Mouse (Mus musculus) limb, embryonic 15.5 days (tissue): ENCODE measurements around the gene Klhl23. TPM values are rescaled to one million over a fixed set of nuclear protein-coding genes. Genes with fewer than 3 reads are reported as not detected.
"Not testable (repeated sequence)": the region's sequence is repeated elsewhere in the genome, so short reads cannot be mapped to it uniquely, and the experiment has no call there.

Source experiments
- ATAC-seq: fragments of 200-750 bp; cut with Nextera tagmentation; 2 replicates; pipeline ENCODE4 v1.8.0; 2017; ENCODE audit warnings: low read depth, moderate TSS enrichment; ENCODE audit not compliant: insufficient number of reproducible peaks, low FRiP score, low TSS enrichment
- H3K27ac ChIP-seq: fragments of 300-500 bp; sonication (generic); 2 replicates; pipeline ENCODE4 v1.5.1; 2015; ENCODE audit warnings: moderate library complexity, mild to moderate bottlenecking, inconsistent platforms
- H3K27me3 ChIP-seq: fragments of 300-500 bp; sonication (generic); 2 replicates; pipeline ENCODE4 v1.6.1; 2015; ENCODE audit warnings: inconsistent platforms
- H3K36me3 ChIP-seq: fragments of 300-500 bp; sonication (generic); 2 replicates; pipeline ENCODE4 v1.6.1; 2015; ENCODE audit warnings: inconsistent platforms
- H3K4me1 ChIP-seq: fragments of 300-500 bp; sonication (generic); 2 replicates; pipeline ENCODE4 v1.6.1; 2015; ENCODE audit warnings: inconsistent platforms
- H3K4me2 ChIP-seq: fragments of 300-500 bp; sonication (generic); 2 replicates; pipeline ENCODE4 v1.6.1; 2015; ENCODE audit warnings: mild to moderate bottlenecking, inconsistent platforms
- H3K4me3 ChIP-seq: fragments of 300-500 bp; sonication (generic); 2 replicates; pipeline ENCODE4 v1.5.1; 2015; ENCODE audit warnings: mild to moderate bottlenecking, inconsistent platforms
- H3K9ac ChIP-seq: fragments of 300-500 bp; sonication (generic); 2 replicates; pipeline ENCODE4 v1.6.1; 2015; ENCODE audit warnings: inconsistent platforms
- H3K9me3 ChIP-seq: fragments of 300-500 bp; sonication (generic); 2 replicates; pipeline ENCODE4 v1.6.1; 2016; ENCODE audit warnings: inconsistent platforms
- WGBS: fragments of 180-500 bp; shearing (Covaris S2); methylation state at CpG from one replicate; pipeline ENCODE4 v1.1.7; 2015; 5-methylcytosine and 5-hydroxymethylcytosine counted together
- polyA plus RNA-seq: library from polyadenylated mRNA; unstranded; fragments of >200 nt; fragmentation: Nextera tagmentation; extraction: Ambion mirVana; gene quantifications from 2 replicates; pipeline ENCODE4 v1.2.1, GENCODE M21; 2015

The Klhl23 gene
- 21.9 and 25.3 TPM in 2 replicates for polyA plus RNA-seq

DNA sequence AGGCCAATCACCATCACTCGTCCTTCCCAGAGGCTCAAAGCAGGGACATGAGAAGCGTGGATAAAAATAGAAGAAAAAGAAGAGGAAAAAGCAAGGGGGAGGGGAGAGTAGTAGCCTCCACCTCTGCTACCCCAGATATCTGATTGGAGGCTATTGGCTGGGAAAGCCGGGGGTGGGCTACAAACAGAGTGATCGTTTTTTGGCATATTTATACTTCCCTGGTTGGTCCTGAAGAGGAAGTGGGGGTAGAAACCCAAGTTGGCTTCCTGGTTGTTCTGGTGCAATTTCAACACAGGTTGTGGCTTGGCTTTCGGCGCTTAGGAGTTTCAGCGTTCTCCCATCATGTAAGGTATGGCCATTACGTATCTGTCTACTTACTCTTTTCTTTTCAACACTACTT, at the start of gene Klhl23:
TSS of gene Klhl23 (plus strand) at position 234 of the 400 bp plus-strand sequence.
- Histone ChIP-seq H3K9me3 (no peaks in the 10 kb centered on the region), H3K36me3 (peaks cover 7% of the 10 kb centered on the region; the same call in 1 of the 2 replicates), H3K27ac (peak within 1 kb of the TSS; percentile 94), H3K4me1 (peaks cover 7% of the 10 kb centered on the region), H3K4me3 (peak within 1 kb of the TSS; percentile 85), H3K27me3 (no peaks in the 10 kb centered on the region), H3K9ac (peak within 1 kb of the TSS; percentile 86), H3K4me2 (peak within 1 kb of the TSS; percentile 70)
- ATAC-seq: no peak
- 5% methylated on average over 8 of the region's 8 CpGs for WGBS

GRCm38 (mm10) chr2:69773331-69773730, 48.4 kb upstream of the Klhl23 start:
- H3K4me2 ChIP-seq: no peak overlapping the region
- H3K27ac ChIP-seq: no peak overlapping the region
- H3K9me3 ChIP-seq: no peaks in the 10 kb centered on the region
- no peaks in the 10 kb centered on the region for H3K27me3 ChIP-seq
- 91% methylated on average over 3 of the region's 3 CpGs for WGBS
- ATAC-seq: no peak
- no peaks in the 10 kb centered on the region for H3K4me1 ChIP-seq
- no peak overlapping the region for H3K4me3 ChIP-seq
- no peak overlapping the region for H3K9ac ChIP-seq
- H3K36me3 ChIP-seq: no peaks in the 10 kb centered on the region

- no peak overlapping the region for H3K9ac ChIP-seq
- 66% methylated on average over 7 of the region's 7 CpGs for WGBS
- H3K9me3 ChIP-seq: no peaks in the 10 kb centered on the region
- no peak overlapping the region for H3K4me2 ChIP-seq
- no peaks in the 10 kb centered on the region for H3K4me1 ChIP-seq
- peaks cover 4% of the 10 kb centered on the region; the same call in 1 of the 2 replicates for H3K36me3 ChIP-seq
- no peak overlapping the region for H3K27ac ChIP-seq
- H3K27me3 ChIP-seq: no peaks in the 10 kb centered on the region
- H3K4me3 ChIP-seq: no peak overlapping the region
- ATAC-seq: no peak
Observed at GRCm38 (mm10) chr2:69777985-69778835, 43.5 kb upstream of the Klhl23 start.

DNA sequence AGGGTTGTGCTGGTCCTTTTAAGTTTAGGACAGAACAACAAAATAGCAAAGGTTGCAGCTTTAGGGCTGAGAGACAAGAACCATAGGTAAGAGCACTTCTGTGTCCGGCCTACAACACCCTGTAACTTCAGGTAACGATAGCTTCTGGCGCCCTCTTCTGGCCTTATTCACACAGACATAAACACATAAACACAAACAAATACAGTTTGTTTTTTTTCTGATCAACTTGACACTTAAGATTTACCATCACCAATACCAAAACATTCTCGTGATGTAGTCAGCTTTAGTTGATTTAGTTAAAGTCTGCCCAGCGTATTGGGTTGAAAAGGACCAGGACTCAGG, 42.9 kb upstream of the Klhl23 start:
- H3K27ac ChIP-seq: no peak overlapping the region
- no peak overlapping the region for H3K4me2 ChIP-seq
- no peaks in the 10 kb centered on the region for H3K27me3 ChIP-seq
- H3K36me3 ChIP-seq: peaks cover 4% of the 10 kb centered on the region; the same call in 1 of the 2 replicates
- H3K9ac ChIP-seq: no peak overlapping the region
- no peaks in the 10 kb centered on the region for H3K9me3 ChIP-seq
- no peak for ATAC-seq
- H3K4me1 ChIP-seq: no peaks in the 10 kb centered on the region
- no peak overlapping the region for H3K4me3 ChIP-seq
- 44% methylated on average over 5 of the region's 5 CpGs for WGBS

DNA sequence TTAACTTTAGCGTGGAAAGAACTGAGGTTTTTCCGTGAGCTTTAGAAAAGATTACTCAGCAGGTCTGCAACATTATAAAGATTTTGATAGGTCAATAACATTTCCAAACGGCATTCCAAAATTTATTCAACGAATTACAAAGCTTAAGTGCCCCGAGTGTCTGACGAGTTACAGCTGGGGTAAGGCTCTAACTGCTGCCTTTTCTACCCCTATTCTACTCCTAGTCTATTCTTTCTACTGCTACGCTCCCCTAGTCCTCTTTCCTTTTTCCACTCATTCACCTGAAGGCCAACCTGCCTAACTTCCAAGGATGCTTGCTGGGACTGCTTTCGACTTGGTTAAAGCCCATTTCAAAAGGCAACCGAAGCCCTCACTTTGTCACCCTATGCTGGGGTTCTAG, 32.8 kb upstream of the Klhl23 start:
- Histone ChIP-seq H3K36me3 (peaks cover 10% of the 10 kb centered on the region), H3K4me2 (peak overlapping the region; percentile 76), H3K9me3 (no peaks in the 10 kb centered on the region), H3K4me3 (peak overlapping the region; percentile 75), H3K27me3 (no peaks in the 10 kb centered on the region), H3K4me1 (peaks cover 6% of the 10 kb centered on the region), H3K27ac (peak overlapping the region; percentile 89), H3K9ac (peak overlapping the region; percentile 46)
- 20% methylated on average over 9 of the region's 9 CpGs for WGBS
- peak; percentile 33; the same call in 1 of the 2 replicates for ATAC-seq

DNA sequence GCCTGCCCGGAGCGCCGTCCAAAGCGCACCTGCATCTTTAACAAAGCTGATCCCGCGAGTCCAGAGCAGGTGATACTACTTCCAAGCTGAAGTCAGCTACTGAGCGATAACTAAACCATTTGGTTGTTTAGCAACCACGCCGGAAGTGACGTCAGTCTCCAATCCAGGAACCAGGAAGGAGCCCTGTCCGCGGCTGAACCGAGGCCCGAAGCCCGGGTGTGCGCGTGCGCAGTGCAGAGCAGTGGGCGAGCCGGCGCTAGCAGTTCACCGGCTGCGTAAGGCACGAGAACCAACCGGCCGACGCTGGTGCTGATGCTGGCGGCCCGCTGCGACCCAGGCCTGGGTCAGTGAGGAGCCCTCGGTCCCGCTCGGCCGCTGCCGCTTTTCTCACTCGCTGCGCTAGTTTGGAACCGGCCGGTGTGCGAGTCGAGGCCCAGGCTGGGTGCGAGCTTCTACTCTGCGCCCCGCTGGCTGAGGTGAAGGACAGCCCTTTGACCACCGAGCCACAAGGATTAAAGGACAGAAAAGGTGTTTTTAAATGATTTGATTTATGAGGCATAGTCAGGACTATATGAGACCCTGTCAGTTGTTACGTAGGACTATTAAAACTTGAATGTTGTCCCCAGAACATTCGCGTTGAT, 32.2 kb upstream of the Klhl23 start, which contains the start of the genes Ccdc173 and Phospho2:
TSS of gene Ccdc173 (minus strand) at position 147 of the 641 bp plus-strand sequence.
TSS of gene Phospho2 (plus strand) at position 195 of the 641 bp plus-strand sequence.
- Histone ChIP-seq H3K4me1 (peaks cover 6% of the 10 kb centered on the region), H3K4me3 (peak within 1 kb of the TSS; percentile 75), H3K9me3 (no peaks in the 10 kb centered on the region), H3K27me3 (no peaks in the 10 kb centered on the region), H3K9ac (peak within 1 kb of the TSS; percentile 60), H3K4me2 (peak within 1 kb of the TSS; percentile 76), H3K36me3 (peaks cover 14% of the 10 kb centered on the region), H3K27ac (peak within 1 kb of the TSS; percentile 89)
- WGBS: 1% methylated on average over 48 of the region's 48 CpGs
- peak; percentile 93 for ATAC-seq

DNA sequence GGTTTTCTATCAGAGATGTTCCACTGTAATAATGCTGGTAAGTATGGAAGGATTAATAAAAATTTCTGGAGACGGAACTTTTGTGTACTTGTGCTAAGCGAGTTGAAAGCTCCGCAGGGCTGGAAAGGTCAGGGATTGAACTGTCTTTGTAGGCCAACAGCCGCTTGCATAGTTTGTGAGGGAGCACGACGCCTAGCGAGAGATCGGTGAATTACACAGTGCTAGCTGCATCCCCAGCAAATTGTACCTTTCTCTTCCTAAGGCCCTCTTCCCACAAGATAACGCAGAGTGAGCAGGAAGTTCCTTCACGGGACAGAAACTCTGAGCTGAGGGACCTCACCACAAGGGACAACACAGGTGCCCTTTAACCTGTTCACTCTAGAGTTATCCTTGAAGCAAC, 31.5 kb upstream of the Klhl23 start:
- WGBS: 1% methylated on average over 10 of the region's 10 CpGs
- H3K27ac ChIP-seq: 0 out of 2 replicates have a peak overlapping the region, but pooled peaks have one; percentile 89
- H3K36me3 ChIP-seq: peaks cover 19% of the 10 kb centered on the region
- H3K4me1 ChIP-seq: peaks cover 6% of the 10 kb centered on the region
- H3K4me3 ChIP-seq: peak overlapping the region; percentile 75
- H3K27me3 ChIP-seq: no peaks in the 10 kb centered on the region
- H3K9me3 ChIP-seq: no peaks in the 10 kb centered on the region
- ATAC-seq: no peak
- H3K9ac ChIP-seq: no peak overlapping the region
- peak overlapping the region; percentile 76 for H3K4me2 ChIP-seq

DNA sequence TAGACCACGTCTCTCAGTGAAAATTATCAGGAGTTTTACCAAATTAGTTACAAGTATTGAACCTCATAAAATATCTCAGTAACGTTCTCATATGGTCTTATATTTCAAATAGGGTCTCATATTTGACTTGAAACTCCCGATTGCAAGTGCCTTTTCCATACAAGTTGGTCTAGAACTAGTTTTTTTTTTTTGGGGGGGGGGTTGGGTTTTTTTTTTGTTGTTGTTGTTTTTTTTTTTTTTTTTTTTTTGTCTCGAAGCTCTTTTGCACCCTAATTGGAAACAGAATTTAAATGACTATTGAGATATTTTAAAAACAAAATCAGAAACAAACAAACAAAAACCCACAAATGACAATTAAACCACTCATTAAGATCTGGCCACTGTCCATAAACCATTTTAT, 31.0 kb upstream of the Klhl23 start:
- ATAC-seq: no peak
- Histone ChIP-seq H3K27me3 (no peaks in the 10 kb centered on the region), H3K9me3 (no peaks in the 10 kb centered on the region), H3K36me3 (peaks cover 24% of the 10 kb centered on the region), H3K9ac (no peak overlapping the region), H3K4me2 (peak overlapping the region; percentile 76; the same call in 1 of the 2 replicates), H3K27ac (no peak overlapping the region), H3K4me1 (peaks cover 6% of the 10 kb centered on the region), H3K4me3 (0 out of 2 replicates have a peak overlapping the region, but pooled peaks have one; percentile 75)
- WGBS: 62% methylated on average over 4 of the region's 4 CpGs

- ATAC-seq: no peak
- 56% methylated on average over 5 of the region's 5 CpGs for WGBS
Observed at GRCm38 (mm10) chr2:69802911-69803312, 18.8 kb upstream of the Klhl23 start.

GRCm38 (mm10) chr2:69803756-69804155, 18.0 kb upstream of the Klhl23 start:
- H3K4me2 ChIP-seq: no peak overlapping the region
- WGBS: 64% methylated on average over 8 of the region's 8 CpGs
- H3K27me3 ChIP-seq: no peaks in the 10 kb centered on the region
- H3K9ac ChIP-seq: no peak overlapping the region
- no peak overlapping the region for H3K27ac ChIP-seq
- H3K4me3 ChIP-seq: no peak overlapping the region
- no peaks in the 10 kb centered on the region for H3K36me3 ChIP-seq
- no peak for ATAC-seq
- 0 out of 2 replicates have a peak, but pooled peaks cover 2% of the 10 kb centered on the region for H3K4me1 ChIP-seq
- no peaks in the 10 kb centered on the region for H3K9me3 ChIP-seq

More at GRCm38 (mm10) chr2:69802911-69803312, 18.8 kb upstream of the Klhl23 start:
- Histone ChIP-seq H3K27me3 (no peaks in the 10 kb centered on the region), H3K36me3 (no peaks in the 10 kb centered on the region), H3K4me1 (0 out of 2 replicates have a peak, but pooled peaks cover 2% of the 10 kb centered on the region), H3K9me3 (no peaks in the 10 kb centered on the region), H3K4me3 (no peak overlapping the region), H3K27ac (no peak overlapping the region), H3K4me2 (no peak overlapping the region), H3K9ac (no peak overlapping the region)

DNA sequence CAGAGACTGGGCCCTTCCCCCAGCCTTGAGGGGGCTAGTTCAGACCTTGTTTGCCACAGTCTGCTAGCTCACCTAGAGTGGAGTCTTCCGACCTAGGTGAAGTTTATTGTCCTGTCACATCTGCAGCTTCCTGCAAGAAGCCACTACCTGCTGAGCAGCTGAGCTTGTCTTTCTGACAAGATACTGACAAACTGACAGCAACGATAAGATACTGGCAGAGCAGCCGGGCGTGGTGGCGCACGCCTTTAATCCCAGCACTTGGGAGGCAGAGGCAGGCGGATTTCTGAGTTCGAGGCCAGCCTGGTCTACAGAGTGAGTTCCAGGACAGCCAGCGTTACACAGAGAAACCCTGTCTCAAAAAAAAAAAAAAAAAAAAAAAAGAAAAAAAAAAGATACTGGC, 17.1 kb upstream of the Klhl23 start:
- not testable (repeated sequence) for H3K4me1 ChIP-seq, H3K27ac ChIP-seq, H3K9me3 ChIP-seq, H3K27me3 ChIP-seq, H3K4me3 ChIP-seq, H3K36me3 ChIP-seq, H3K9ac ChIP-seq, H3K4me2 ChIP-seq, ATAC-seq
- WGBS: 77% methylated on average over 9 of the region's 9 CpGs

DNA sequence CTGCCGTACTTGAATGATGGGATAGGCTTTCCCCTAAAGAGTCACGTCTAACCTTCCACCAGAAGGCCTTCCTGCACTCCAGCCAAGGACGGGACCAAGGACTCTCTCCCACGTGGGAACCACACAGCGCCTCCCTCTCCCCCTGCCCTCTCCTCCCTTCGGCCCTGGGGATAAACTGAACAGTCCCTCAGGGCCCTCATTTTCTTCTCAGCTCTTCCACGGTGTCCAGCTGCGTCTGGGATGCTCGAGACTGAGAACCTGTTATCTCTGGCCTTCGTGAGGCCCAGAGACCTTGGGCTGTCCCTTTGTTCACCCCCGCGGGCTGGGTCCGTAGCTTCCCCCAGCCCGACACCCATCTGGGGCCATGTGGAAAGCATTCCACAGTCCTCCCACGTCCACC, 11.6 kb upstream of the Klhl23 start:
- WGBS: 74% methylated on average over 15 of the region's 15 CpGs

More for the DNA sequence above, 11.6 kb upstream of the Klhl23 start:
- Histone ChIP-seq H3K9ac (no peak overlapping the region), H3K9me3 (no peaks in the 10 kb centered on the region), H3K4me1 (no peaks in the 10 kb centered on the region), H3K36me3 (no peaks in the 10 kb centered on the region), H3K27ac (no peak overlapping the region), H3K27me3 (no peaks in the 10 kb centered on the region), H3K4me2 (no peak overlapping the region), H3K4me3 (no peak overlapping the region)
- no peak for ATAC-seq
